Mouse (Mus musculus) liver, embryonic 14.5 days (tissue): Measurements from ENCODE around the gene Rps12-ps3. TPM values are rescaled to one million over a fixed set of nuclear protein-coding genes. Genes with fewer than 3 reads are reported as not detected.
A peak's percentile ranks its signal among the peaks of the same experiment; 100 is the strongest.

Experiments
- ATAC-seq: fragments of 200-750 bp; cut with Nextera tagmentation; 2 replicates; pipeline ENCODE4 v1.8.0; 2017; ENCODE audit warnings: moderate number of reproducible peaks, mild to moderate bottlenecking, moderate library complexity; ENCODE audit not compliant: insufficient read depth
- DNase-seq, 3 experiments: peaks; one replicate each; pipeline ENCODE4 v3.0.0-alpha.2; 2012 to 2013; ENCODE audit warnings: low read depth in 3 of 3, low spot score in 3 of 3
- H3K27ac ChIP-seq: fragments of 300-500 bp; sonication (generic); 2 replicates; pipeline ENCODE4 v1.5.1; 2014; ENCODE audit warnings: moderate library complexity, mild to moderate bottlenecking, control low read depth, inconsistent platforms
- H3K27me3 ChIP-seq: fragments of 300-500 bp; sonication (generic); 2 replicates; pipeline ENCODE4 v1.6.1; 2014; ENCODE audit warnings: mild to moderate bottlenecking, low read length, moderate library complexity; ENCODE audit not compliant: control insufficient read depth, insufficient read depth
- H3K36me3 ChIP-seq: fragments of 300-500 bp; sonication (generic); replicated peaks from 2 replicates; pipeline ENCODE4 v1.6.1; 2014; ENCODE audit warnings: low read depth; ENCODE audit not compliant: control insufficient read depth, insufficient read depth
- H3K4me1 ChIP-seq, 2 experiments: fragments of 200-500 bp in 1 of 2; fragments of 300-500 bp in 1 of 2; sonication (generic) in 1 of 2; replicated peaks; 2 replicates each; pipeline ENCODE4 v1.6.1; 2012 to 2014; ENCODE audit warnings: antibody characterized with exemption in 1 of 2, inconsistent platforms in 1 of 2, low read length in 1 of 2; ENCODE audit not compliant: control insufficient read depth in 2 of 2, insufficient read depth in 2 of 2
- H3K4me2 ChIP-seq: fragments of 300-500 bp; sonication (generic); 2 replicates; pipeline ENCODE4 v1.6.1; 2014; ENCODE audit warnings: low read depth, mild to moderate bottlenecking, control low read depth, moderate library complexity
- H3K4me3 ChIP-seq, 2 experiments: fragments of 200-500 bp in 1 of 2; fragments of 300-500 bp in 1 of 2; sonication (generic) in 1 of 2; 2 replicates each; pipeline ENCODE4 v1.5.1; 2012 to 2014; ENCODE audit warnings: low read depth in 2 of 2, low read length in 2 of 2, mild to moderate bottlenecking in 2 of 2, control low read depth in 1 of 2, inconsistent platforms in 1 of 2, moderate library complexity in 1 of 2; ENCODE audit not compliant: insufficient read depth in 1 of 2
- H3K9ac ChIP-seq: fragments of 300-500 bp; sonication (generic); replicated peaks from 2 replicates; pipeline ENCODE4 v1.6.1; 2014; ENCODE audit warnings: mild to moderate bottlenecking, control low read depth, moderate library complexity
- H3K9me3 ChIP-seq: fragments of 300-500 bp; sonication (generic); 2 replicates; pipeline ENCODE4 v1.6.1; 2016; ENCODE audit warnings: low read length, mixed read lengths; ENCODE audit not compliant: control insufficient read depth
- CTCF ChIP-seq: IDR thresholded peaks from 2 replicates; pipeline ENCODE4 v1.5.1; 2016; ENCODE audit warnings: antibody characterized with exemption, low read depth, control low read depth
- EP300 ChIP-seq: IDR thresholded peaks from 2 replicates; pipeline ENCODE4 v1.6.1; 2016; ENCODE audit warnings: antibody characterized with exemption, low read depth
- WGBS: fragments of 180-500 bp; shearing (Covaris S2); extraction: QIAGEN DNeasy Blood & Tissue Kit; methylation state at CpG from one replicate; pipeline ENCODE4 v1.1.7; 2014; ENCODE audit not compliant: insufficient replicate concordance; 5-methylcytosine and 5-hydroxymethylcytosine counted together
- polyA plus RNA-seq, 2 experiments: library from polyadenylated mRNA; depleted of rRNA in 1 of 2; stranded (reverse) in 1 of 2; unstranded in 1 of 2; fragments of >200 nt; fragmentation: Nextera tagmentation in 1 of 2; extraction: Ambion mirVana in 1 of 2; gene quantifications; 2 replicates each; pipeline versions ENCODE4 v1.2.1 to v1.2.3; 2012 to 2014

Rps12-ps3 gene
- polyA plus RNA-seq, 2 experiments: 31.8 to 165 TPM

GRCm38 (mm10) chr19:59362646-59363045, 40.6 kb downstream of the Rps12-ps3 start:
- Histone ChIP-seq H3K4me1 (peaks cover 53 to 56% of the 10 kb centered on the region in 2 experiments), H3K4me3 (no peak overlapping the region), H3K27me3 (no peaks in the 10 kb centered on the region), H3K27ac (no peak overlapping the region), H3K36me3 (no peaks in the 10 kb centered on the region), H3K9me3 (no peaks in the 10 kb centered on the region), H3K4me2 (no peak overlapping the region), H3K9ac (no peak overlapping the region)
- no peak for ATAC-seq
- DNase-seq: no peak
- TF ChIP-seq CTCF: no peak
- no peak for TF ChIP-seq EP300
- WGBS: 71% methylated on average over 6 of the region's 6 CpGs

GRCm38 (mm10) chr19:59363666-59364065, 41.6 kb downstream of the Rps12-ps3 start:
- Histone ChIP-seq H3K9me3 (no peaks in the 10 kb centered on the region), H3K4me3 (no peak overlapping the region), H3K27me3 (no peaks in the 10 kb centered on the region), H3K4me2 (peak overlapping the region; percentile 37), H3K36me3 (no peaks in the 10 kb centered on the region), H3K4me1 (peaks cover 49 to 53% of the 10 kb centered on the region in 2 experiments), H3K9ac (no peak overlapping the region; the same call in 1 of the 2 replicates), H3K27ac (peak overlapping the region; percentile 53)
- TF ChIP-seq CTCF (no peak), EP300 (peak; percentile 41; the same call in 1 of the 2 replicates)
- ATAC-seq (peak; percentile 21; the same call in 1 of the 2 replicates), DNase-seq (peak in 1 of 3 experiments; percentile 41)
- 25% methylated on average over 3 of the region's 3 CpGs for WGBS

GRCm38 (mm10) chr19:59366724-59367123, 44.6 kb downstream of the Rps12-ps3 start:
- no peak for DNase-seq
- TF ChIP-seq EP300 (no peak), CTCF (no peak)
- no peak overlapping the region for H3K4me2 ChIP-seq
- peaks cover 20 to 27% of the 10 kb centered on the region in 2 experiments for H3K4me1 ChIP-seq
- H3K27me3 ChIP-seq: no peaks in the 10 kb centered on the region
- no peak for ATAC-seq
- H3K9ac ChIP-seq: no peak overlapping the region
- H3K36me3 ChIP-seq: no peaks in the 10 kb centered on the region
- H3K9me3 ChIP-seq: no peaks in the 10 kb centered on the region
- WGBS: 72% methylated on average over 3 of the region's 3 CpGs
- H3K4me3 ChIP-seq: no peak overlapping the region
- H3K27ac ChIP-seq: no peak overlapping the region

GRCm38 (mm10) chr19:59367892-59368291, 45.8 kb downstream of the Rps12-ps3 start:
- DNase-seq (no peak), ATAC-seq (no peak)
- H3K4me2 ChIP-seq: no peak overlapping the region
- WGBS: 64% methylated on average over 4 of the region's 4 CpGs
- TF ChIP-seq EP300 (no peak), CTCF (no peak)
- H3K36me3 ChIP-seq: no peaks in the 10 kb centered on the region
- no peak overlapping the region for H3K27ac ChIP-seq
- no peaks in the 10 kb centered on the region for H3K9me3 ChIP-seq
- H3K27me3 ChIP-seq: no peaks in the 10 kb centered on the region
- H3K4me3 ChIP-seq: no peak overlapping the region
- peaks cover 12 to 17% of the 10 kb centered on the region in 2 experiments for H3K4me1 ChIP-seq
- no peak overlapping the region for H3K9ac ChIP-seq

- Histone ChIP-seq H3K4me2 (no peak overlapping the region), H3K27ac (no peak overlapping the region), H3K9ac (no peak overlapping the region), H3K9me3 (no peaks in the 10 kb centered on the region), H3K36me3 (no peaks in the 10 kb centered on the region), H3K4me3 (no peak overlapping the region), H3K4me1 (no peaks in the 10 kb centered on the region), H3K27me3 (no peaks in the 10 kb centered on the region)
- DNase-seq (no peak), ATAC-seq (no peak)
- 57% methylated on average over 4 of the region's 4 CpGs for WGBS
- no peak for TF ChIP-seq EP300
- no peak for TF ChIP-seq CTCF
These were observed 48.9 kb downstream of the Rps12-ps3 start for GRCm38 (mm10) chr19:59371016-59371415.

Other genes starting within 250 kb of the Rps12-ps3 start
- 0.40 and 0.57 TPM in 2 replicates for gene Shtn1, start 246.2 kb upstream of the Rps12-ps3 start, polyA plus RNA-seq (2012; rRNA removed)
- 0.41 and 0.54 TPM in 2 replicates for gene Shtn1, start 246.2 kb upstream of the Rps12-ps3 start, polyA plus RNA-seq (2014; fragmentation: Nextera tagmentation; extraction: Ambion mirVana)
- gene Vax1, start 152.2 kb upstream of the Rps12-ps3 start, polyA plus RNA-seq (2012; rRNA removed): not detected in 2 replicates
- not detected in 2 replicates for gene Vax1, start 152.2 kb upstream of the Rps12-ps3 start, polyA plus RNA-seq (2014; fragmentation: Nextera tagmentation; extraction: Ambion mirVana)
- not detected in 2 replicates for gene Kcnk18, start 103.1 kb upstream of the Rps12-ps3 start, polyA plus RNA-seq (2012; rRNA removed)
- not detected in 2 replicates for gene Kcnk18, start 103.1 kb upstream of the Rps12-ps3 start, polyA plus RNA-seq (2014; fragmentation: Nextera tagmentation; extraction: Ambion mirVana)
- 0.55 and 0.75 TPM in 2 replicates for gene Slc18a2, start 61.4 kb upstream of the Rps12-ps3 start, polyA plus RNA-seq (2012; rRNA removed)
- gene Slc18a2, start 61.4 kb upstream of the Rps12-ps3 start, polyA plus RNA-seq (2014; fragmentation: Nextera tagmentation; extraction: Ambion mirVana): 2.1 and 2.4 TPM in 2 replicates
- gene Pdzd8, start 23.5 kb downstream of the Rps12-ps3 start, polyA plus RNA-seq (2012; rRNA removed): 2.8 and 4.0 TPM in 2 replicates
- gene Pdzd8, start 23.5 kb downstream of the Rps12-ps3 start, polyA plus RNA-seq (2014; fragmentation: Nextera tagmentation; extraction: Ambion mirVana): 4.7 and 5.5 TPM in 2 replicates
- gene Emx2, start 136.1 kb downstream of the Rps12-ps3 start, polyA plus RNA-seq (2012; rRNA removed): 0.01 and 0.06 TPM in 2 replicates
- gene Emx2, start 136.1 kb downstream of the Rps12-ps3 start, polyA plus RNA-seq (2014; fragmentation: Nextera tagmentation; extraction: Ambion mirVana): not detected in 2 replicates